Mouse (Mus musculus): ENCODE data around the gene BC049352.

- TF ChIP-seq CHD2 (IDR thresholded peaks at IDR 0.05; ENCODE audit: low read depth, low read length) = no peak
- no peak for TF ChIP-seq MAFK (IDR thresholded peaks at IDR 0.05; ENCODE audit: insufficient read depth, low read depth, low read length)
- no peak for TF ChIP-seq ZC3H11A (IDR thresholded peaks at IDR 0.05; ENCODE audit: borderline replicate concordance, low read depth, low read length)
- TF ChIP-seq HCFC1 (IDR thresholded peaks at IDR 0.05; ENCODE audit: borderline replicate concordance, insufficient read depth, low read length) = no peak
These were observed 19.6 kb downstream of the BC049352 start for GRCm38 (mm10) chr9:45201319-45201947.

All from ES-E14 (cell line).